Comparison of ENCODE assay signal across 28 mouse cellular contexts in the genomic region with DNA sequence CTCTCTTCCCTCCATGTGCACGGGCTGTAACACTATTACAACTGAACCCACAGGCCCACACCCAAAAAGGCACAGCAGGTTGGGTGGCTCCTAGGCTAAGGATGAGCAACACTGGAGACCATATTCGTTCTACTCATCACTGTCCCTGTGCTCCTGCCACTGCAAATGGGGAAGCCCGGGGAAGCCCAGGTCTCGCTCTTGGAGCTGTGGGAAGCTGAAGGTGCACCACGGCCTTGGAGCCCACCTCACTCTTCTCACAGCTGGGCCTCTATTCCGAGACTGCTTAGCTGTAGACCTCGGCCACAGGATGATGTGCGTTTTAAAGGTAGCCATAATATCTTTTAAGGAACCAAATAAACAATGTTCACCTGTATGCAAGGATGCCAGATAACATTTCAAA.
"Had no signal": no experiment of that assay in that cellular context is flagged by ENCODE, and none has a peak within 500 bp of the region (broad histone marks: within the 10 kb centered on the region; RNA-seq: fewer than 3 reads in every experiment).

No protein-coding gene starts in this region.

- H3K27me3 ChIP-seq: limb, embryonic 12.5 days; limb, embryonic 13.5 days; limb, embryonic 15.5 days; liver, embryonic 12.5 days; liver, embryonic 13.5 days; liver, embryonic 15.5 days; megakaryocyte, embryonic 14.5 days; midbrain, embryonic 12.5 days; midbrain, embryonic 13.5 days; midbrain, embryonic 15.5 days; neural tube, embryonic 12.5 days had no signal

- H3K4me1 ChIP-seq: limb, embryonic 12.5 days; limb, embryonic 13.5 days; limb, embryonic 15.5 days; liver, embryonic 12.5 days; liver, embryonic 13.5 days; liver, embryonic 15.5 days; lung, embryonic 15.5 days; midbrain, embryonic 12.5 days; midbrain, embryonic 15.5 days had no signal

- H3K36me3 ChIP-seq: liver, embryonic 12.5 days; midbrain, embryonic 15.5 days had no signal

- H3K9me3 ChIP-seq: limb, embryonic 10.5 days; limb, embryonic 12.5 days; limb, embryonic 13.5 days; limb, embryonic 15.5 days; liver, embryonic 12.5 days; liver, embryonic 13.5 days; liver, embryonic 15.5 days; lung, embryonic 15.5 days; midbrain, embryonic 10.5 days; midbrain, embryonic 12.5 days; midbrain, embryonic 13.5 days; midbrain, embryonic 15.5 days; neural tube, embryonic 12.5 days had no signal

- H3K4me3 ChIP-seq: limb, embryonic 10.5 days; limb, embryonic 12.5 days; limb, embryonic 13.5 days; limb, embryonic 15.5 days; liver, embryonic 12.5 days; liver, embryonic 13.5 days; liver, embryonic 15.5 days; lung, embryonic 15.5 days; megakaryocyte, embryonic 14.5 days; midbrain, embryonic 10.5 days; midbrain, embryonic 12.5 days; midbrain, embryonic 13.5 days; midbrain, embryonic 15.5 days; myocyte; neural tube, embryonic 12.5 days had no signal

- H3K27ac ChIP-seq: limb, embryonic 10.5 days; limb, embryonic 12.5 days; limb, embryonic 13.5 days; limb, embryonic 15.5 days; liver, embryonic 12.5 days; liver, embryonic 13.5 days; liver, embryonic 14.5 days; liver, embryonic 15.5 days; lung, embryonic 15.5 days; macrophage; midbrain, embryonic 10.5 days; midbrain, embryonic 12.5 days; midbrain, embryonic 13.5 days; midbrain, embryonic 15.5 days; neural tube, embryonic 12.5 days had no signal

- DNase-seq: left cerebral cortex, postnatal 4 days; liver; liver, embryonic 13.5 days; liver, postnatal 0 days; lung, adult 18-20 months; lung, adult 2 months; lung, embryonic 14.5 days; lung, postnatal 10 days; lung, postnatal 14 days; lung, postnatal 36 days; lung, postnatal 4 days; midbrain, embryonic 14.5 days had no signal
